Mouse (Mus musculus) neural tube, embryonic 13.5 days (tissue): Measurements from ENCODE around the gene Csf2rb2. TPM values are rescaled to one million over a fixed set of nuclear protein-coding genes. Genes with fewer than 3 reads are reported as not detected.
"Not testable (repeated sequence)": the region's sequence is repeated elsewhere in the genome, so short reads cannot be mapped to it uniquely, and the experiment has no call there.

Source experiments
- ATAC-seq: fragments of 200-750 bp; cut with Nextera tagmentation; 2 replicates; pipeline ENCODE4 v1.8.0; 2017; ENCODE audit warnings: low read depth, mild to moderate bottlenecking, moderate TSS enrichment, moderate library complexity
- H3K27ac ChIP-seq: fragments of 300-500 bp; sonication (generic); replicated peaks from 2 replicates; pipeline ENCODE4 v1.5.1; 2015; ENCODE audit warnings: moderate library complexity, mild to moderate bottlenecking, inconsistent platforms
- H3K27me3 ChIP-seq: fragments of 300-500 bp; sonication (generic); 2 replicates; pipeline ENCODE4 v1.6.1; 2015; ENCODE audit warnings: mild to moderate bottlenecking, inconsistent platforms
- H3K36me3 ChIP-seq: fragments of 300-500 bp; sonication (generic); 2 replicates; pipeline ENCODE4 v1.6.1; 2015; ENCODE audit warnings: mild to moderate bottlenecking, inconsistent platforms
- H3K4me1 ChIP-seq: fragments of 300-500 bp; sonication (generic); replicated peaks from 2 replicates; pipeline ENCODE4 v1.6.1; 2015; ENCODE audit warnings: inconsistent platforms
- H3K4me2 ChIP-seq: fragments of 300-500 bp; sonication (generic); 2 replicates; pipeline ENCODE4 v1.6.1; 2015; ENCODE audit warnings: inconsistent platforms, mild to moderate bottlenecking, moderate library complexity
- H3K4me3 ChIP-seq: fragments of 300-500 bp; sonication (generic); 2 replicates; pipeline ENCODE4 v1.5.1; 2015; ENCODE audit warnings: mild to moderate bottlenecking, inconsistent platforms
- H3K9ac ChIP-seq: fragments of 300-500 bp; sonication (generic); 2 replicates; pipeline ENCODE4 v1.6.1; 2015; ENCODE audit warnings: moderate library complexity, mild to moderate bottlenecking, inconsistent platforms
- H3K9me3 ChIP-seq: fragments of 300-500 bp; sonication (generic); 2 replicates; pipeline ENCODE4 v1.6.1; 2016; ENCODE audit warnings: inconsistent platforms
- WGBS: fragments of 180-500 bp; shearing (Covaris S2); methylation state at CpG from one replicate; pipeline ENCODE4 v1.1.7; 2015; 5-methylcytosine and 5-hydroxymethylcytosine counted together
- polyA plus RNA-seq: library from polyadenylated mRNA; unstranded; fragments of >200 nt; fragmentation: Nextera tagmentation; extraction: Ambion mirVana; gene quantifications from 2 replicates; pipeline ENCODE4 v1.2.1, GENCODE M21; 2015

Csf2rb2 gene
- polyA plus RNA-seq, 1 experiment from 2014 or later, result 0.13 TPM

DNA sequence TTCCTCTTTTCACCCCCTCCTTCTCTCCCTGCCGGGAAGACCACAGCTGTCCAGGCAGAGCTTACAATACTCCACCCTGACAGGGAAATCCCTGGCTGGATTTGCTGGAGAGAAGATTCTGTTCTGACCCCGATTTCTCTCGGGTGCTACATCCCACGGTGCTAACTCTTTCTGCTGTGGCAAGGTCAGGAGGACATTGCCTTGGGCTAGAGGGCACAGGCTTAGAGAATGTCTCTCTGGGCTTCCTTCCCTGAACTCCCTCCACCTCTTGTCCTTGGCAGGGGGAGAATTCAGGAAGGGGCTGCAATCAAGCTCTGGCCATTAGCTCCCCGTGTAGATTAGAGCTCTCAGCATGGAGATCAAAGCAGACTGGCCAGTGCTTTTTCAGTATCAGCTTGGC lies 4.3 kb upstream of the Csf2rb2 start:
- no peak for ATAC-seq
- Histone ChIP-seq H3K27me3 (no peaks in the 10 kb centered on the region), H3K4me3 (no peak overlapping the region), H3K9me3 (no peaks in the 10 kb centered on the region), H3K4me1 (0 out of 2 replicates have a peak, but pooled peaks cover 4% of the 10 kb centered on the region), H3K27ac (no peak overlapping the region), H3K36me3 (no peaks in the 10 kb centered on the region), H3K4me2 (no peak overlapping the region), H3K9ac (no peak overlapping the region)
- 30% methylated on average over 5 of the region's 5 CpGs for WGBS

DNA sequence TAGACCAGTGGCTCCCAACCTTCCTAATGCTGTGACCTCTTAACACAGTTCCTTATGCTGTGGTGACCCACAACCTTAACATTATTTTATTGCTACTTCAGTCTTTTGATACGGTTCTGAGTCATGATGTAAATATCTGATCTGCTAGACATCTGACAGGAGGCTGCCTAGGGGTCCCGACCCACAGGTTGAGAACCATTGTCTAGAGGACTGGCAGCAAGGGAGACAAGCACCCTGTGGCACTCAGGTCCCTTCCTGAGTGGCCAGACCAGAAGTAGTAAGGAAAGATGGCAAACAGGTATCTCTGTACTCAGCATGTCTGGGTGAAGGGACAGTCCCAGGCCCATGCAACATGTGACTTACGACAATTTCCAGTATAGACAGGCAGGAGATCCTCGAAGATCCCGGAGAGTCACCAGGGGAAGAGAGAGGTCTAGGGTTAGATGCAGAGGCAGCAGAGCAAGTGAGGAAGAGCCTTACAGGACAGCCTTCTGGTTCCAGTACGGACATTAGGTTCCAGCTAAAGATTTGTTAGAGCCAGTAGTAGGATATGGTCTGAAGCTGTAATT lies 1.8 kb downstream of the Csf2rb2 start:
- Histone ChIP-seq H3K4me1 (no peaks in the 10 kb centered on the region), H3K27me3 (no peaks in the 10 kb centered on the region), H3K36me3 (no peaks in the 10 kb centered on the region), H3K27ac (no peak overlapping the region), H3K4me2 (no peak overlapping the region), H3K9me3 (no peaks in the 10 kb centered on the region), H3K9ac (no peak overlapping the region), H3K4me3 (no peak overlapping the region)
- WGBS, result 86% methylated on average over 6 of the region's 6 CpGs
- ATAC-seq, result no peak

DNA sequence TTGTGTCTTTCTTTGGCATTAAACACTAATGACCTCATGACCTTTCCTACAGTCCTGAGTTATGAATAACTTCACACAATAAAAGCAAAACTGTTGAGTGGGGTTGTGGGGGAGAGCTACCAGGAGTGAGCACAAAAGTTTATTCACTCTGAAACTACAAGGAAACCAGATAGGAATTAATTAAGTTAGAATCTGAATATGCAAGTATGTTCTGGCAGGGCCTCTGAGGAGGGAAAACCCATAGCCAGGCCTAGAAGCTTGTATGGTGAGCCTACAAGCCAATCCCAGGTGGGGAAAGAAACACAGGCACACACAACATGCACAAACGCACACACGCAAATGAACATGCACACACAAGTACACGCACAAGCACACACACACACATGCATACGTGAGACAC lies 2.8 kb downstream of the Csf2rb2 start:
- Histone ChIP-seq H3K4me3 (no peak overlapping the region), H3K27ac (no peak overlapping the region), H3K4me1 (no peaks in the 10 kb centered on the region), H3K9ac (no peak overlapping the region), H3K4me2 (no peak overlapping the region), H3K9me3 (no peaks in the 10 kb centered on the region), H3K27me3 (no peaks in the 10 kb centered on the region), H3K36me3 (no peaks in the 10 kb centered on the region)
- 98% methylated on average over 4 of the region's 4 CpGs for WGBS
- ATAC-seq, result no peak

DNA sequence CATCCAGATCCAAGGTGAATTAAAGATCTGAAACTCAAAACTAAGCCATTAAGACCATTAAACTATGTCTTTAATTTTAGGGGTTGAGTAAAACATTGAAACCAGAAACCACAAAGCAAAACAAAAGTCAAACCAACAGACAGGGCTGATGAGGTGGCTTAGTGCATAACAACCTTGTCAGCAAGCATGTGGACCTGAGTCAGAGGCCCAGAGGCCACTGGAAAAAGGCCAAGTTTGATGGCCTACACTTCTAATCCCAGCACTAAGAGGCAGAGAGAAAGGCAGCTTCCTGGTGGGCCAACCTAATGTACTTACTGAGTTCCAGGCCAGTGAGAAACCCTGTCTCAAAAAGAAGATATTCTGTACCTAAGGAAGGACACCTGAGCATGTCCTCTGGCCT lies 4.7 kb downstream of the Csf2rb2 start:
- H3K36me3 ChIP-seq, result no peaks in the 10 kb centered on the region

DNA sequence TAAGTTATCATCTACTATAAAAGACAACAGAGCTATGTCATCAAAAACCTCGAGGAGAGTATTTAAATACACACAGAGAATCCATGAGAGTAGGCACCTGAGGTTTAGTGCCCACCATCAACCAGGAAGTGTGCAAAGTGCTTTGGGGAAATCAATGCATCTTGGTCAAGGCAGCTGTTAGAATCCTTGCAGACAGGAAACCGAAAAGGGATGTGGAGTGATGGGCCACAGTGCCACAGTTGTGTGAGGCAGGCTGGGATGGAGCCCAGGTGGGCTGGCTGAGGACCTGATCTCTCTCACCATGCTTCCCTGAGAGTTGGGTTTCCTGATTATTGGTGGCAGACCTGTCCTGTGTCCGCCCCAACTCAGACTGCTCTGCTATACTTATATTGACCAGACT lies 5.9 kb downstream of the Csf2rb2 start:
- no peaks in the 10 kb centered on the region for H3K27me3 ChIP-seq
- H3K4me1 ChIP-seq, result no peaks in the 10 kb centered on the region
- no peak for ATAC-seq
- no peak overlapping the region for H3K4me2 ChIP-seq
- H3K36me3 ChIP-seq, result no peaks in the 10 kb centered on the region
- no peak overlapping the region for H3K9ac ChIP-seq
- no peak overlapping the region for H3K4me3 ChIP-seq
- no peaks in the 10 kb centered on the region for H3K9me3 ChIP-seq
- no peak overlapping the region for H3K27ac ChIP-seq
- WGBS, result 79% methylated on average over 3 of the region's 3 CpGs

More for the DNA sequence above, 4.7 kb downstream of the Csf2rb2 start:
- no peak for ATAC-seq
- no peak overlapping the region for H3K9ac ChIP-seq
- no peaks in the 10 kb centered on the region for H3K27me3 ChIP-seq
- no peak overlapping the region for H3K4me2 ChIP-seq
- H3K9me3 ChIP-seq, result no peaks in the 10 kb centered on the region
- no peaks in the 10 kb centered on the region for H3K4me1 ChIP-seq
- no peak overlapping the region for H3K27ac ChIP-seq
- H3K4me3 ChIP-seq, result no peak overlapping the region

DNA sequence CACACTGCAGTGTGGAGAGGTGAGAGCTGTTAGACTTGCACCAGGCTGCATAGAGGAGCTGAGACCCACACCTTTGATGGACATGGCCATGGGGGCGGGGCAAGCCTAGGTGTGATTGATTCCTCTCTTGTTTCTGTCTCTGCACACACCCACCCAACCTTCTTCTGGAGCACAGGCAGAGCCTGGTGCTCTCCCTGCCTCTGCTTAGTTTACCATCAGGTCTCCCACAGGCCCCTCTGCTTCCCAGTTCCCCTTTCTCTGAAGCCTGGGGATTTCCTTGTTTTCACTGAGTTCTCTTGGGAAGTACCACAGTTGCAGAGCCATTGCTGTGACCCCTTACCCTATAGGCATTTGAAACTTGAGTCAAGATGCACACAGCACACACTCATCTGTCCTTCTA lies 7.0 kb downstream of the Csf2rb2 start:
- no peak overlapping the region for H3K4me2 ChIP-seq

DNA sequence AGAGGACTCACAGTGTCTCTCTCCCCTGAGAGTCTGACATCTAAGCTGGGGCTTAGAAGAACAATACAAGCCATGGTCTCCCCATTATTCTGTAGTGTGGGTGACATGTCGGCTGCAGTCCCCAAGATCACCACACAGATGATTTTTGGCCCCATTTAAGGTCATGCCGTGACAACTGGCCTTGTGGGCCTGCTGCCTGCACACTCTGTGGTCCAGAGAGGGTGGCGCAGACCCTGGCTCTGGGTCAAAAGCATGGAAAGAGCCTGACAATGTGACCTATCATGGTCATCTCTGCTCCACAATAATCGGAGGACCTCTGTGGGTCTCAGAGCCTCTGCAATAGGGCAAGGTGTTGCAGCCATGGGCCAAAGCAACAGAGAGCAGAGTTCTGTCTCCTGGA lies 11.8 kb downstream of the Csf2rb2 start:
- Histone ChIP-seq H3K4me1 (no peaks in the 10 kb centered on the region; the same call in 1 of the 2 replicates), H3K4me3 (no peak overlapping the region), H3K9ac (no peak overlapping the region), H3K27me3 (no peaks in the 10 kb centered on the region), H3K4me2 (no peak overlapping the region), H3K9me3 (no peaks in the 10 kb centered on the region), H3K36me3 (no peaks in the 10 kb centered on the region), H3K27ac (no peak overlapping the region)
- no peak for ATAC-seq
- 81% methylated on average over 4 of the region's 4 CpGs for WGBS

More for the DNA sequence above, 7.0 kb downstream of the Csf2rb2 start:
- no peaks in the 10 kb centered on the region for H3K36me3 ChIP-seq
- no peaks in the 10 kb centered on the region for H3K9me3 ChIP-seq
- WGBS, result 91% methylated on average over 1 of the region's 1 CpGs
- H3K27ac ChIP-seq, result no peak overlapping the region
- H3K27me3 ChIP-seq, result no peaks in the 10 kb centered on the region
- no peak overlapping the region for H3K9ac ChIP-seq
- H3K4me1 ChIP-seq, result no peaks in the 10 kb centered on the region
- no peak overlapping the region for H3K4me3 ChIP-seq
- ATAC-seq, result no peak

DNA sequence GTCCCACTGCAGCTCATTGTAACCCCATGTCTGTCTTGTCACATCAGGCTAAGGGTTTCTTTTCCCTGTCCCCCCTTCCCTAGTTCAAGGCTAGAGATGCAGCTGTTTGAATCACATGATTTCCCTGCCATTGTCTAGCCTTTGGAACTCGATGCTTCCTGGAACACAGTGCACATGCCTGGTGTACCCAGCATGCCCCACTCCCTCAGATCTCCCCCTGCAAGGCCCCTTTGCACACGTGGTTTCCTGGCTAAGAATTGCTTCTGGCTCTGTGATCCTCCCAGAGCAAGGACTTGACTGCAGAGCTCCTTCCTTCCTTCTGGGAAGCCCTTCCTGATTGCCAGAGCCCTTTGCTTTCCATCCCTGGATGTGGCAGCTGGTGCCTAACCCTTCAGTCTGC lies 12.3 kb downstream of the Csf2rb2 start:
- not testable (repeated sequence) for H3K9me3 ChIP-seq, H3K9ac ChIP-seq, H3K4me1 ChIP-seq, ATAC-seq, H3K4me3 ChIP-seq, H3K36me3 ChIP-seq, H3K4me2 ChIP-seq, H3K27ac ChIP-seq, H3K27me3 ChIP-seq
- WGBS, result 9% methylated on average over 2 of the region's 2 CpGs

DNA sequence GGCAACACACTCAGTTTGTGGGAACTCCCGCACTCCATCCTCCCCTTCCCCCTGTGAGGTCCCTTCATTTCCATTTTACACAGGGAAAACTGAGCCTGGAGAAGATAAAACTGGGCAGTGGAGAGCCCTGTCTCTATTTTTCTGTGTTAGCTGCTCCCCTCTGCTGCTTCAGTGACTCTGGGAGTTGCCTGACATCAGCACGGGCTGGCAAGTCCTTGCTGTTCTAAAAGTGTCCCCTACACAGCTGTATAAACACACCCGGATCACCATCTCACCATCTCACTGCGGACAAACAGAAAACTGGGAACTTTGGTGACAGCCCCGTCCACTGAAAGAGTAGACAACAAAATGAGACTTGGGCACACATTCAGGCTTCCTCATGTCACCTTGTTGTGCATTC lies 15.7 kb downstream of the Csf2rb2 start:
- not testable (repeated sequence) for H3K4me1 ChIP-seq, H3K4me3 ChIP-seq, H3K27me3 ChIP-seq, ATAC-seq, H3K4me2 ChIP-seq, H3K27ac ChIP-seq, H3K36me3 ChIP-seq, H3K9ac ChIP-seq, H3K9me3 ChIP-seq
- WGBS, result 76% methylated on average over 5 of the region's 5 CpGs

DNA sequence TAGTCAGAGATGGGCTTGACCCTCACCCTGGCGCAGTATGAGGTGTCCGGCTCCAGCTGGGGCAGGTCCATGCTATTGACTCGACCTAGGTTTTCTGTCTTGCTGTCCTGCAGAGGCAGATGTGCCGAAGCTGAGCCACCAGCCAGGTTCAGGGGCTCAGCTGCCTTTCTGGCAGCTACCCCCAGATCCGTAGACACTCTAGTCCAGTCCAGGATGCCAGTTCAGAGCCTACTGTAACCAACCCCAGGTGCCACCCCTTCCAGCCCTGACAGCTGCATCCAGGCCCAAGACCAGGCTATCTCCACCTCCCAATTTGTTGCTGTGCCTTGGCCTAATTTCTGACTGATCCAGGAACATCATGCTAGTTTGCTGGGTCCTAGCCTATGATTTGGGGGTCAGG lies 17.6 kb downstream of the Csf2rb2 start:
- no peaks in the 10 kb centered on the region for H3K9me3 ChIP-seq
- H3K36me3 ChIP-seq, result no peaks in the 10 kb centered on the region
- no peaks in the 10 kb centered on the region for H3K27me3 ChIP-seq
- no peak for ATAC-seq
- no peak overlapping the region for H3K9ac ChIP-seq
- no peaks in the 10 kb centered on the region; the same call in 1 of the 2 replicates for H3K4me1 ChIP-seq
- WGBS, result 87% methylated on average over 5 of the region's 5 CpGs
- H3K27ac ChIP-seq, result no peak overlapping the region
- no peak overlapping the region for H3K4me3 ChIP-seq
- H3K4me2 ChIP-seq, result no peak overlapping the region

DNA sequence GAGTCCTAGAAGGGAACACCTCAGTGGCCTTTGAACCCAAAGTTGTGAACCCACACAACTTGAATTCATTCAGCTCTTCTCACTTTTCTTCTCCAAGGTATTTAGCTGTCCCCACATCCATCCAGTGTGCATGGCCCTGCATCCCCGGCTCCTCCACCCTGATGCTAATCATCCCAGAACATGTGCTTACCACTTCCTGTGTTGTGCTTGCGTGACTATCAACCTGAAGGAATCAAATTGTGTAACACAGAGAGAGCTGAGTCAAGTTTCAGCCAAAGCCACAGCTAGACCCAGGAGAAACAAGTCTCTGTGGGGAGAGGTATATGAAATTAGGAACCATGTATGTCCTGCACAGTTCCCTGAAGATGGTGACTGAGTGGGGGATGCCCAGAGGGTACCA lies 27.2 kb downstream of the Csf2rb2 start:
- WGBS, result 90% methylated on average over 2 of the region's 2 CpGs
- H3K9ac ChIP-seq, result no peak overlapping the region
- no peaks in the 10 kb centered on the region for H3K4me1 ChIP-seq
- H3K27ac ChIP-seq, result no peak overlapping the region
- no peaks in the 10 kb centered on the region for H3K36me3 ChIP-seq
- ATAC-seq, result no peak
- H3K9me3 ChIP-seq, result no peaks in the 10 kb centered on the region
- H3K4me2 ChIP-seq, result no peak overlapping the region
- H3K27me3 ChIP-seq, result no peaks in the 10 kb centered on the region
- no peak overlapping the region for H3K4me3 ChIP-seq

DNA sequence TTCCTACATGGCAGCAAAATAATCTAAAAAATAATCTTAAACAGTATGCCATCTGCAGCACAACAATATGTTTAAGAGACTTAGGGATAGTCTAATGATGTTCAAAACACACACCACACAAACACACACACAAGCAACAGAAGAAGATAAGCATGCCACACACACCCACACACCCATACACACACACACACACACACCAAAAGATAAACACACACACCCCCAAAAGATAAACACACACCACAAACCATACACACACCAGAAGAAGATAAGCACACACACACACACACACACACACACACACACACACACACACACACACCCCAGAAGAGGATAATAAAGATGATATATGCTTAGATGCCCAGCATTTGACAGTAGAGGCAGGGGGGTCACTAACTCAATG lies 34.3 kb downstream of the Csf2rb2 start:
- no peak overlapping the region for H3K4me2 ChIP-seq
- no peaks in the 10 kb centered on the region for H3K27me3 ChIP-seq
- no peak for ATAC-seq
- H3K36me3 ChIP-seq, result no peaks in the 10 kb centered on the region
- H3K4me1 ChIP-seq, result no peaks in the 10 kb centered on the region
- H3K4me3 ChIP-seq, result no peak overlapping the region
- no peaks in the 10 kb centered on the region for H3K9me3 ChIP-seq
- H3K27ac ChIP-seq, result no peak overlapping the region
- no peak overlapping the region for H3K9ac ChIP-seq

DNA sequence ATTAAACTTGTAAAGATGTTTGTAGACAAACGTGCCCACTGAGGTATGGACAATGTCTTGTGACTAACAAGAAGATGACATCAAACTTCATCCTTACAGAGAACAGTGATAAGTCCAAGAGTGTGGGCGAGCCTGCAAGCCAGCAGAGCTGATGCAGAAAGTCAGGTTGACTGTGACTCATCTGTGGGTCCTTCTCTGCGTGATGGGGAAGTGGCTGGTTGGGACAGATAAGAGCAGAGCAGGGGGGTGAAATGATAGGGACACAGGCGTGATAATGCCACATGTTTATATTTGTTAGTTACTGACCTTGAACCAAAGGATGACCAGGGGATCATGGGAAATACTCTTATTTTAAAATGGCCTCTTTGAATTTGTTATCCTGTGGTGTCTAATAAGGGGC lies 37.7 kb downstream of the Csf2rb2 start:
- no peak overlapping the region for H3K4me2 ChIP-seq
- H3K36me3 ChIP-seq, result no peaks in the 10 kb centered on the region
- H3K27me3 ChIP-seq, result no peaks in the 10 kb centered on the region
- no peak overlapping the region for H3K27ac ChIP-seq
- no peaks in the 10 kb centered on the region for H3K4me1 ChIP-seq
- no peaks in the 10 kb centered on the region for H3K9me3 ChIP-seq
- no peak overlapping the region for H3K9ac ChIP-seq
- 81% methylated on average over 4 of the region's 4 CpGs for WGBS
- ATAC-seq, result no peak
- no peak overlapping the region for H3K4me3 ChIP-seq
